Mouse (Mus musculus): ENCODE results near the gene BC030867. TPM values are rescaled to one million over a fixed set of nuclear protein-coding genes. Genes with fewer than 3 reads are reported as not detected.

BC030867 gene
- polyA plus RNA-seq, 1 experiment from 2014 or later: 19.7 TPM

DNA sequence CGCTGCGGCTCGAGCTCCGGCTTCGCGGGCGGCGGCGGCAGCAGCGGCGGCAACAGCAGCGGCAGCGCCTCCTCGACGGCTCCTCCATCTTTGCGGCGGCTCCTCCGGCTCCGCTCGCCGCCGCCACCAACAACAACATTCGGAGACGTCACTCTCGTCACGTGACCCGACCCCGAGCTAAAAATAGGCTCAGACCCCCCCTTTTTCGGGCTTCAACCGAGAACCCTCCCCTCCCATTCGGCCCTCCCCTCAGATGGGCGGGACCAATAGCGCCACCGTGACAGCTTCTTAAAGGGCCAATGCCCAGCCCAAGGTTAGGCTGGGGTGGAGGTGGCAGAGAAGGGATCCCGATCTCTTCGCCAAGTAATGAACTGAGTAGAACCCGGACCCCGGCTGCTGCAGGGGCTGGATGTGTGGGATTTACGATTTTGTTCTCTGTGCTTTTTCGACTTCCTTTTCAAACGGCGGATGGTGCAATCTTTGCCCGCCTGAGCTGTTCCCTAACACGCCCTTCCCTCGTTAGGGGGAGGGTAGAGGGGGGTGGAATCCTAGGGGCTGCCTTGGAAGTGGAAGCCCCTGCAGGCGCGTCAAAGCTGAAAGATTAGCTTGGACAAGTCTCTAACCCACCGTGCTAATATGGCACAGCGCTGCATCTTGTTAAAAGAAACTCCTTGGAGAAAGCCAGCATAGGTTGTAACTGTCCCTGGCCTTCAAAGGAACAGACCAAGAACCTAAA, 18.5 kb upstream of the BC030867 start, which contains the start of gene Hdac5:
Gene Hdac5, minus strand, starts transcription at position 161 of the 736 bp plus-strand sequence.
- peaks cover 46% of the 10 kb centered on the region for H3K4me1 ChIP-seq

GRCm38 (mm10) chr11:102236022-102236421, 12.7 kb upstream of the BC030867 start:
- H3K9me3 ChIP-seq: no peaks in the 10 kb centered on the region
- no peak overlapping the region for H3K4me2 ChIP-seq
- no peaks in the 10 kb centered on the region for H3K4me1 ChIP-seq
- H3K4me3 ChIP-seq: no peak overlapping the region
- no peaks in the 10 kb centered on the region for H3K27me3 ChIP-seq
- WGBS: 59% methylated on average over 2 of the region's 2 CpGs
- H3K27ac ChIP-seq: no peak overlapping the region
- H3K36me3 ChIP-seq: no peaks in the 10 kb centered on the region
- no peak overlapping the region for H3K9ac ChIP-seq
- no peak for ATAC-seq (ENCODE audit: insufficient number of reproducible peaks, insufficient read depth, low FRiP score, low TSS enrichment, low read depth)

More for the DNA sequence above, 18.5 kb upstream of the BC030867 start, which contains the start of gene Hdac5:
- Histone ChIP-seq H3K9me3 (no peaks in the 10 kb centered on the region), H3K36me3 (no peaks in the 10 kb centered on the region), H3K27me3 (no peaks in the 10 kb centered on the region), H3K4me2 (peak within 1 kb of the TSS; percentile 82), H3K27ac (peak within 1 kb of the TSS; percentile 89), H3K9ac (peak within 1 kb of the TSS; percentile 88), H3K4me3 (peak within 1 kb of the TSS; percentile 77)
- peak; percentile 85 for ATAC-seq (ENCODE audit: insufficient number of reproducible peaks, insufficient read depth, low FRiP score, low TSS enrichment, low read depth)
- 0% methylated on average over 38 of the region's 49 CpGs for WGBS

DNA sequence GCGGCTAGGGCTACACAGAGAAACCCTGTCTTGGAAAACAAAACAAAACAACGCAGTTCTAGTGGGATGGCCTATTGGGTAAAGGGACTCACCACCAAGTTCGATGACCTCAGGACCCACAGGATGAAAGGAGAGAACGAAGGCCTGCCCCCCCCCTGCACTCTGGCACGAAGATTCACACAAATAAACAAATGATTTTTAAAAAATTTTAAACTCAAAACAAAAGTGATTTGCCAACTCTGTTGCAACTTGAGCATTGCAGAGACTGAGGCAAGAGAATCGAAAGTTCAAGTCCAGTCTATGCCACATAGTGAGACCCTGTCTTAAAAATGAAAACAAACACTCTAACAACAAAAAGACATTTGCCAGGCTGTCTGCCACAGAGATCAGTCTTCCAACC, 8.0 kb upstream of the BC030867 start:
- no peak for ATAC-seq (ENCODE audit: insufficient number of reproducible peaks, insufficient read depth, low FRiP score, low TSS enrichment, low read depth)
- no peak overlapping the region for H3K4me3 ChIP-seq
- H3K4me2 ChIP-seq: no peak overlapping the region
- no peak overlapping the region for H3K9ac ChIP-seq
- H3K27me3 ChIP-seq: no peaks in the 10 kb centered on the region
- H3K27ac ChIP-seq: no peak overlapping the region
- no peaks in the 10 kb centered on the region for H3K9me3 ChIP-seq
- 84% methylated on average over 6 of the region's 6 CpGs for WGBS
- H3K4me1 ChIP-seq: peaks cover 13% of the 10 kb centered on the region
- H3K36me3 ChIP-seq: no peaks in the 10 kb centered on the region

DNA sequence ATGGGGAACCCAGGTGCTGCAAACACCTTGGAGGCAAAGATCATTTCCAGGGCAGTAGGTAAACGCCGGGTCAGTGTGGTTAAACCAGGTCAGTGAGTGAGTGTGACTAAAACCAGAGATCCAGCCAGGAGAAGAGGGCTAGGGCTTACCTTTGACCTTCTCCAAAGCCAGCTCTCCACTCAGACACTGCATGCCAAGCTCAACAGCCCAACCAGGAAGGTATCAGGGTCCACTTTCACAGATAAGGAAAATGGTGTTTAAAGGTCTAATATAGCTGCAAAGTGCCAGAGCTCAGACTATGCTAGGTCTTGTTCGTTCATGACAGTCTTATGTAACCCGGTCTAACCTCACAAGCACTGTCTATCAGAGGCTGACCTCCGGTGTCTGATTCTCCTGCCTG, 7.4 kb upstream of the BC030867 start:
- H3K4me2 ChIP-seq: no peak overlapping the region
- H3K27me3 ChIP-seq: no peaks in the 10 kb centered on the region
- no peak overlapping the region for H3K9ac ChIP-seq
- WGBS: 82% methylated on average over 5 of the region's 5 CpGs
- no peak overlapping the region for H3K27ac ChIP-seq
- ATAC-seq (ENCODE audit: insufficient number of reproducible peaks, insufficient read depth, low FRiP score, low TSS enrichment, low read depth): no peak
- no peak overlapping the region for H3K4me3 ChIP-seq
- H3K36me3 ChIP-seq: no peaks in the 10 kb centered on the region
- H3K4me1 ChIP-seq: peaks cover 20% of the 10 kb centered on the region
- H3K9me3 ChIP-seq: no peaks in the 10 kb centered on the region

- Histone ChIP-seq H3K9me3 (no peaks in the 10 kb centered on the region), H3K9ac (no peak overlapping the region), H3K27me3 (no peaks in the 10 kb centered on the region), H3K36me3 (no peaks in the 10 kb centered on the region), H3K27ac (no peak overlapping the region), H3K4me1 (peaks cover 23% of the 10 kb centered on the region), H3K4me2 (no peak overlapping the region), H3K4me3 (no peak overlapping the region)
- ATAC-seq (ENCODE audit: insufficient number of reproducible peaks, insufficient read depth, low FRiP score, low TSS enrichment, low read depth): no peak
- 52% methylated on average over 5 of the region's 5 CpGs for WGBS
Measured at GRCm38 (mm10) chr11:102241874-102242273, 6.8 kb upstream of the BC030867 start.

- no peaks in the 10 kb centered on the region for H3K36me3 ChIP-seq
- no peaks in the 10 kb centered on the region for H3K27me3 ChIP-seq
- H3K9ac ChIP-seq: peak overlapping the region; percentile 71
- peak overlapping the region; percentile 41 for H3K4me3 ChIP-seq
- H3K4me2 ChIP-seq: peak overlapping the region; percentile 77
- H3K27ac ChIP-seq: peak overlapping the region; percentile 94
- under 1% methylated on average over 32 of the region's 32 CpGs for WGBS
- no peaks in the 10 kb centered on the region for H3K9me3 ChIP-seq
- peak; percentile 76 for ATAC-seq (ENCODE audit: insufficient number of reproducible peaks, insufficient read depth, low FRiP score, low TSS enrichment, low read depth)
- peaks cover 34% of the 10 kb centered on the region for H3K4me1 ChIP-seq
Measured at GRCm38 (mm10) chr11:102244926-102245449, 3.7 kb upstream of the BC030867 start.

GRCm38 (mm10) chr11:102245581-102246272, 3.0 kb upstream of the BC030867 start:
- Histone ChIP-seq H3K4me3 (peak overlapping the region; percentile 41), H3K36me3 (no peaks in the 10 kb centered on the region), H3K27me3 (no peaks in the 10 kb centered on the region), H3K4me2 (peak overlapping the region; percentile 77), H3K4me1 (peaks cover 34% of the 10 kb centered on the region), H3K9me3 (no peaks in the 10 kb centered on the region), H3K27ac (peak overlapping the region; percentile 94), H3K9ac (peak overlapping the region; percentile 71)
- ATAC-seq (ENCODE audit: insufficient number of reproducible peaks, insufficient read depth, low FRiP score, low TSS enrichment, low read depth): peak; percentile 63
- WGBS: 20% methylated on average over 14 of the region's 14 CpGs

- WGBS: 46% methylated on average over 6 of the region's 6 CpGs
- Histone ChIP-seq H3K36me3 (no peaks in the 10 kb centered on the region), H3K27ac (peak overlapping the region; percentile 94)
Measured at GRCm38 (mm10) chr11:102246273-102246635, 2.4 kb upstream of the BC030867 start.

GRCm38 (mm10) chr11:102246871-102247270, 1.8 kb upstream of the BC030867 start:
- Histone ChIP-seq H3K4me3 (no peak overlapping the region), H3K36me3 (no peaks in the 10 kb centered on the region), H3K27me3 (no peaks in the 10 kb centered on the region), H3K4me2 (no peak overlapping the region), H3K27ac (peak overlapping the region; percentile 94), H3K9ac (no peak overlapping the region), H3K9me3 (no peaks in the 10 kb centered on the region), H3K4me1 (peaks cover 34% of the 10 kb centered on the region)
- 88% methylated on average over 4 of the region's 4 CpGs for WGBS
- no peak for ATAC-seq (ENCODE audit: insufficient number of reproducible peaks, insufficient read depth, low FRiP score, low TSS enrichment, low read depth)

More at GRCm38 (mm10) chr11:102246273-102246635, 2.4 kb upstream of the BC030867 start:
- no peaks in the 10 kb centered on the region for H3K27me3 ChIP-seq
- H3K9me3 ChIP-seq: no peaks in the 10 kb centered on the region
- ATAC-seq (ENCODE audit: insufficient number of reproducible peaks, insufficient read depth, low FRiP score, low TSS enrichment, low read depth): no peak
- peaks cover 34% of the 10 kb centered on the region for H3K4me1 ChIP-seq
- H3K4me3 ChIP-seq: no peak overlapping the region
- H3K9ac ChIP-seq: 0 out of 2 replicates have a peak overlapping the region, but pooled peaks have one; percentile 21
- H3K4me2 ChIP-seq: peak overlapping the region; percentile 77

- Histone ChIP-seq H3K4me1 (peaks cover 32% of the 10 kb centered on the region), H3K36me3 (peaks cover 11% of the 10 kb centered on the region), H3K4me2 (peak overlapping the region; percentile 82), H3K9ac (peak overlapping the region; percentile 73), H3K9me3 (no peaks in the 10 kb centered on the region), H3K27ac (0 out of 2 replicates have a peak overlapping the region, but pooled peaks have one; percentile 48), H3K27me3 (no peaks in the 10 kb centered on the region), H3K4me3 (peak overlapping the region; percentile 70)
- WGBS: 10% methylated on average over 9 of the region's 9 CpGs
- no peak for ATAC-seq (ENCODE audit: insufficient number of reproducible peaks, insufficient read depth, low FRiP score, low TSS enrichment, low read depth)
Measured at GRCm38 (mm10) chr11:102249351-102250090, 839 bp downstream of the BC030867 start.

DNA sequence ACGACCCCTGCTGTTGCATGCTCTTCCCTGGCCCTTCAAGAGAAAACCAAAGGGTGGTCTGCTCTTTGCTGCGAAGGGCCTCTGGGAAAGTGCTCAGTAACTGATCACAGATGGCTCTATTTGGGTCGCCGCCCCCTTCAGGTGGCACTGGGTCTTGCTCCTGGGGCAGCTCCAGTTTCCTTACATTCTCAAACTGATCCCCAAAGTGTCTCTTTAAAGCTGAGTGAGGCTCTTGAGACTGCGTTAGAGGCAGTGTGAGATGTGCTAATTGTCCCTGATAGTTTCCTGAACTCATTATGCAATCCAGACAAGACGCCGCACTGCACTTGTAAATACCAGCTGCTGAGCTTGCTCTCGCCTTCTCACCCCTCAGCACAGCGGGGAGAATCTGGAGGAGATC, 8.8 kb downstream of the BC030867 start:
- no peak for ATAC-seq (ENCODE audit: insufficient number of reproducible peaks, insufficient read depth, low FRiP score, low TSS enrichment, low read depth)
- 31% methylated on average over 9 of the region's 9 CpGs for WGBS
- Histone ChIP-seq H3K27me3 (no peaks in the 10 kb centered on the region), H3K36me3 (peaks cover 63% of the 10 kb centered on the region), H3K9ac (peak overlapping the region; percentile 58; the same call in 1 of the 2 replicates), H3K4me2 (peak overlapping the region; percentile 28), H3K4me3 (no peak overlapping the region), H3K4me1 (peaks cover 19% of the 10 kb centered on the region), H3K9me3 (no peaks in the 10 kb centered on the region), H3K27ac (peak overlapping the region; percentile 63; the same call in 1 of the 2 replicates)
